In genomic region chr11:98329081-98329959, GRCm38 (mm10) we compare ENCODE assay signal across 8 mouse cellular contexts. TPM values are rescaled to one million over a fixed set of nuclear protein-coding genes. Genes with fewer than 3 reads are reported as not detected.
DNase-seq lines count a peak whose midpoint lies in the region; ATAC-seq and TF ChIP-seq lines count a peak whose summit lies in the region.

Gene Neurod2, minus strand, starts transcription at chr11:98329648.

- peaks cover 100% of the 10 kb centered on the region for H3K27me3 ChIP-seq in lung, embryonic 14.5 days (ENCODE audit: insufficient read depth, low read length)
- H3K27me3 ChIP-seq in embryonic facial prominence, embryonic 11.5 days (ENCODE audit: control insufficient read depth, insufficient read depth, low read length) = peaks cover 93% of the 10 kb centered on the region
- peaks cover 91% of the 10 kb centered on the region for H3K27me3 ChIP-seq in midbrain, embryonic 14.5 days (ENCODE audit: control insufficient read depth, insufficient read depth, low read length)

- H3K9ac ChIP-seq in lung, embryonic 14.5 days = no peak within 1 kb of the TSS
- H3K9ac ChIP-seq in embryonic facial prominence, embryonic 11.5 days (replicated peaks; ENCODE audit: low read length) = no peak within 1 kb of the TSS
- H3K9ac ChIP-seq in midbrain, embryonic 14.5 days (replicated peaks; ENCODE audit: low read length) = peak within 1 kb of the TSS; percentile 57

- peak within 1 kb of the TSS; percentile 24 for H3K4me3 ChIP-seq in lung, embryonic 14.5 days (ENCODE audit: low read depth, low read length)
- peak within 1 kb of the TSS; percentile 9; the same call in 1 of the 2 replicates for H3K4me3 ChIP-seq in embryonic facial prominence, embryonic 11.5 days (ENCODE audit: low read depth, low read length)
- H3K4me3 ChIP-seq in midbrain, embryonic 14.5 days (replicated peaks; ENCODE audit: low read depth, low read length) = peak within 1 kb of the TSS; percentile 37

- H3K27ac ChIP-seq in lung, embryonic 14.5 days (ENCODE audit: low read depth) = no peak within 1 kb of the TSS
- H3K27ac ChIP-seq in embryonic facial prominence, embryonic 11.5 days (replicated peaks; ENCODE audit: low read depth, low read length) = no peak within 1 kb of the TSS
- H3K27ac ChIP-seq in midbrain, embryonic 14.5 days (replicated peaks; ENCODE audit: low read depth, low read length) = peak within 1 kb of the TSS; percentile 66

- DNase-seq in lung, embryonic 14.5 days = no peak
- DNase-seq in lung, postnatal 14 days = no peak
- DNase-seq in embryonic facial prominence, embryonic 11.5 days (ENCODE audit: low spot score) = no peak
- peak; percentile 83 to 87 for DNase-seq in layer of hippocampus, adult 8-10 months (ENCODE audit: low spot score in 2 of 2)
- DNase-seq in midbrain, embryonic 14.5 days = peak; percentile 75
- DNase-seq in c-Kit-positive CD71-positive TER-119-positive erythroid progenitor cells, embryonic 14.5 days (ENCODE audit: low spot score) = no peak
- DNase-seq in spleen, postnatal 10 days (ENCODE audit: low spot score in 2 of 2) = no peak
- no peak for DNase-seq in lung, postnatal 4 days

- no peak for ATAC-seq in lung, embryonic 14.5 days (ENCODE audit: insufficient read depth)
- no peak for ATAC-seq in embryonic facial prominence, embryonic 11.5 days (replicated peaks; ENCODE audit: insufficient number of reproducible peaks, low FRiP score, low TSS enrichment, low read depth)
- peak; percentile 69 for ATAC-seq in midbrain, embryonic 14.5 days (ENCODE audit: low FRiP score, low TSS enrichment)

- H3K4me1 ChIP-seq in lung, embryonic 14.5 days (ENCODE audit: insufficient read depth) = no peaks in the 10 kb centered on the region
- H3K4me1 ChIP-seq in embryonic facial prominence, embryonic 11.5 days (ENCODE audit: control insufficient read depth, insufficient read depth, low read length) = peaks cover 12% of the 10 kb centered on the region; the same call in 1 of the 2 replicates
- H3K4me1 ChIP-seq in midbrain, embryonic 14.5 days (ENCODE audit: control insufficient read depth, insufficient read depth, low read length) = peaks cover 14% of the 10 kb centered on the region; the same call in 1 of the 2 replicates

- H3K4me2 ChIP-seq in lung, embryonic 14.5 days = peak within 1 kb of the TSS; percentile 44
- no peak within 1 kb of the TSS for H3K4me2 ChIP-seq in embryonic facial prominence, embryonic 11.5 days (ENCODE audit: low read depth, low read length)
- peak within 1 kb of the TSS; percentile 50 for H3K4me2 ChIP-seq in midbrain, embryonic 14.5 days (ENCODE audit: low read length)

- H3K9me3 ChIP-seq in lung, embryonic 14.5 days (ENCODE audit: low read depth, low read length) = no peaks in the 10 kb centered on the region
- no peaks in the 10 kb centered on the region for H3K9me3 ChIP-seq in embryonic facial prominence, embryonic 11.5 days (replicated peaks; ENCODE audit: control insufficient read depth, low read length)
- H3K9me3 ChIP-seq in midbrain, embryonic 14.5 days (ENCODE audit: control insufficient read depth, low read length) = no peaks in the 10 kb centered on the region

- no peak for TF ChIP-seq CTCF in lung, embryonic 14.5 days (IDR thresholded peaks at IDR 0.05; ENCODE audit: low read depth)

- 1% methylated on average over 38 of the region's 38 CpGs for WGBS in lung, embryonic 14.5 days
- WGBS in embryonic facial prominence, embryonic 11.5 days = 3% methylated on average over 38 of the region's 38 CpGs
- WGBS in midbrain, embryonic 14.5 days = 1% methylated on average over 38 of the region's 38 CpGs

- no peaks in the 10 kb centered on the region for H3K36me3 ChIP-seq in lung, embryonic 14.5 days (ENCODE audit: insufficient read depth)
- no peaks in the 10 kb centered on the region for H3K36me3 ChIP-seq in embryonic facial prominence, embryonic 11.5 days (replicated peaks; ENCODE audit: control insufficient read depth, insufficient read depth, low read depth, low read length)
- H3K36me3 ChIP-seq in midbrain, embryonic 14.5 days (ENCODE audit: control insufficient read depth, insufficient read depth, low read length) = no peaks in the 10 kb centered on the region

RNA-seq across cellular contexts. Expression of gene Neurod2, which starts in this region (rescaled TPM):
- not detected in 2 replicates for polyA plus RNA-seq in lung, embryonic 14.5 days (2014; fragmentation: Nextera tagmentation; extraction: Ambion mirVana)
- 0.13 and 0.24 TPM in 2 replicates for polyA plus RNA-seq in embryonic facial prominence, embryonic 11.5 days (2014; fragmentation: Nextera tagmentation; extraction: Ambion mirVana)
- total RNA-seq in layer of hippocampus, adult 8-10 months (2022) = 100 to 1,000 TPM; 124 to 133 (median 129) TPM
- 10.9 and 12.7 TPM in 2 replicates for polyA plus RNA-seq in midbrain, embryonic 14.5 days (2014; fragmentation: Nextera tagmentation; extraction: Ambion mirVana)

Comparison
In these comparisons a context has a peak if more than half of its experiments do, and no peak if none do; other contexts are left out.
1. DNase-seq: peak in layer of hippocampus, adult 8-10 months (2 of 2) and midbrain, embryonic 14.5 days (single experiment); none in lung, embryonic 14.5 days (single experiment), lung, postnatal 14 days (single experiment), embryonic facial prominence, embryonic 11.5 days (single experiment), c-Kit-positive CD71-positive TER-119-positive erythroid progenitor cells, embryonic 14.5 days (single experiment), spleen, postnatal 10 days (0 of 2) and lung, postnatal 4 days (0 of 2).
2. Peak in every context shown above with its lines, with median percentiles within 50 percentile points of each other: H3K4me3 ChIP-seq.